Mouse (Mus musculus): ENCODE results near the gene Cldn11.
"Not testable (repeated sequence)": the region's sequence is repeated elsewhere in the genome, so short reads cannot be mapped to it uniquely, and the experiment has no call there.

Cldn11 gene

GRCm38 (mm10) chr3:31149706-31150105 is at the start of gene Cldn11:
TSS of gene Cldn11 (plus strand) at chr3:31149920.
- DNase-seq (ENCODE audit: low read depth, low spot score), result no peak

- no peak for DNase-seq (ENCODE audit: low read depth, low spot score)
These were observed 49.7 kb upstream of the Cldn11 start for GRCm38 (mm10) chr3:31100026-31100425.

- no peak for DNase-seq (ENCODE audit: low read depth, low spot score)
These were observed 48.9 kb upstream of the Cldn11 start for GRCm38 (mm10) chr3:31100802-31101201.

- DNase-seq (ENCODE audit: low read depth, low spot score), result peak; percentile 51
These were observed 44.8 kb upstream of the Cldn11 start for GRCm38 (mm10) chr3:31104936-31105335.

GRCm38 (mm10) chr3:31106597-31106996 is 43.1 kb upstream of the Cldn11 start:
- no peak for DNase-seq (ENCODE audit: low read depth, low spot score)

- DNase-seq (ENCODE audit: low read depth, low spot score), result no peak
These were observed 42.0 kb upstream of the Cldn11 start for GRCm38 (mm10) chr3:31107674-31108073.

- peak; percentile 87 for DNase-seq (ENCODE audit: low read depth, low spot score)
These were observed 40.6 kb upstream of the Cldn11 start for GRCm38 (mm10) chr3:31109108-31109507.

- no peak for DNase-seq (ENCODE audit: low read depth, low spot score)
These were observed 26.6 kb upstream of the Cldn11 start for GRCm38 (mm10) chr3:31123098-31123497.

GRCm38 (mm10) chr3:31126303-31126702 is 23.4 kb upstream of the Cldn11 start:
- no peak for DNase-seq (ENCODE audit: low read depth, low spot score)

GRCm38 (mm10) chr3:31126848-31127247 is 22.9 kb upstream of the Cldn11 start:
- DNase-seq (ENCODE audit: low read depth, low spot score), result no peak

GRCm38 (mm10) chr3:31129766-31130165 is 20.0 kb upstream of the Cldn11 start:
- no peak for DNase-seq (ENCODE audit: low read depth, low spot score)

GRCm38 (mm10) chr3:31133664-31134063 is 16.1 kb upstream of the Cldn11 start:
- DNase-seq (ENCODE audit: low read depth, low spot score), result no peak

- no peak for DNase-seq (ENCODE audit: low read depth, low spot score)
These were observed 15.5 kb upstream of the Cldn11 start for GRCm38 (mm10) chr3:31134246-31134645.

- no peak for DNase-seq (ENCODE audit: low read depth, low spot score)
These were observed 15.0 kb upstream of the Cldn11 start for GRCm38 (mm10) chr3:31134696-31135095.

GRCm38 (mm10) chr3:31136591-31136990 is 13.1 kb upstream of the Cldn11 start:
- not testable (repeated sequence) for DNase-seq (ENCODE audit: low read depth, low spot score)

- DNase-seq (ENCODE audit: low read depth, low spot score), result peak; percentile 94
These were observed 11.0 kb upstream of the Cldn11 start for GRCm38 (mm10) chr3:31138454-31139424.

- no peak for DNase-seq (ENCODE audit: low read depth, low spot score)
These were observed 8.1 kb upstream of the Cldn11 start for GRCm38 (mm10) chr3:31141621-31142020.

GRCm38 (mm10) chr3:31145222-31145621 is 4.5 kb upstream of the Cldn11 start:
- DNase-seq (ENCODE audit: low read depth, low spot score), result not testable (repeated sequence)

GRCm38 (mm10) chr3:31145641-31146290 is 4.0 kb upstream of the Cldn11 start:
- DNase-seq (ENCODE audit: low read depth, low spot score), result peak; percentile 97

- DNase-seq (ENCODE audit: low read depth, low spot score), result no peak
These were observed 1.1 kb upstream of the Cldn11 start for GRCm38 (mm10) chr3:31148595-31148994.

- no peak for DNase-seq (ENCODE audit: low read depth, low spot score)
These were observed 2.4 kb downstream of the Cldn11 start for GRCm38 (mm10) chr3:31152108-31152507.

GRCm38 (mm10) chr3:31156126-31156525 is 6.4 kb downstream of the Cldn11 start:
- DNase-seq (ENCODE audit: low read depth, low spot score), result no peak

- DNase-seq (ENCODE audit: low read depth, low spot score), result no peak
These were observed 8.1 kb downstream of the Cldn11 start for GRCm38 (mm10) chr3:31157776-31158175.
